Comparison of ENCODE assay signal across 7 mouse cellular contexts in the genomic region with DNA sequence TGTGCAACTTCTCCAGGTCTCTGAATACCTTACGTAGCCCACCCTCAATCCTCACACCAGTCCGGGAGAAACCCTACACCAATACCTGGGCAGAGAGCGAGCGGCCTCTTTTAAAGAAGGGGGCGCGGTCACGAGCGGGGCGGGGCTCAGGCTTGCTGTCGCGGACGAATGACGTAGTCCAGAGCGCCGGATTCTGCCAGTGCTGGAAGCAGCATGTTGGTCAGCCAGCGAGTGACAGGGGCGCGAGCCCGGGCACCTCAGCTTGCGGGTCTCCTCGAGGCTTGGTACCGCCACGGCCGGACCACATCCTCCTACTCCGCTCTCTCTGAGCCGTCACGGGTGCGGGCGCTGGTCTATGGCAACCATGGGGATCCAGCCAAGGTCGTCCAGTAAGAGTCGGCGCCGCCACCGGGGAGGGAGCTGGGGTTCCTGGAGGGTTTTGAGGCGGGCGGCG. TPM values are rescaled to one million over a fixed set of nuclear protein-coding genes. Genes with fewer than 3 reads are reported as not detected.
DNase-seq lines count a peak whose midpoint lies in the region; ATAC-seq lines count a peak whose summit lies in the region.

TSS of gene Mecr (plus strand) at position 181 of the 454 bp plus-strand sequence.

- no peaks in the 10 kb centered on the region for H3K36me3 ChIP-seq in intestine, embryonic 16.5 days (ENCODE audit: control insufficient read depth, insufficient read depth, low read length)
- H3K36me3 ChIP-seq in midbrain, embryonic 11.5 days (ENCODE audit: control insufficient read depth, insufficient read depth, low read length): no peaks in the 10 kb centered on the region

- WGBS in intestine, embryonic 16.5 days: under 1% methylated on average over 37 of the region's 37 CpGs
- under 1% methylated on average over 37 of the region's 37 CpGs for WGBS in midbrain, embryonic 11.5 days

- no peaks in the 10 kb centered on the region; the same call in 1 of the 2 replicates for H3K27me3 ChIP-seq in intestine, embryonic 16.5 days (replicated peaks; ENCODE audit: control insufficient read depth, insufficient read depth, low read length)
- peaks cover 2% of the 10 kb centered on the region; the same call in 1 of the 2 replicates for H3K27me3 ChIP-seq in midbrain, embryonic 11.5 days (ENCODE audit: control insufficient read depth, insufficient read depth, low read length)

- peak; percentile 94 for DNase-seq in adrenal gland, adult 2 months
- peak; percentile 86 for DNase-seq in embryo, embryonic 11.5 days (ENCODE audit: low read depth, low spot score)
- DNase-seq in gastrocnemius, postnatal 4 days (ENCODE audit: low spot score in 2 of 2): peak; percentile 86 to 93
- peak; percentile 92 to 94 for DNase-seq in left cerebral cortex, postnatal 36 days (ENCODE audit: low spot score in 2 of 2)
- peak; percentile 99 for DNase-seq in midbrain, embryonic 11.5 days (ENCODE audit: low spot score, missing footprints)
- peak; percentile 81 for DNase-seq in skeletal muscle tissue, adult 2 months (ENCODE audit: low read depth, low spot score)

- intact Hi-C loops in left cerebral cortex, postnatal 36 days (cut with DNase I): loop anchor here (10.0 kb wide), 1 partner anchor 949 kb away; no protein-coding TSS in a partner anchor

- peak within 1 kb of the TSS; percentile 70 for H3K4me2 ChIP-seq in intestine, embryonic 16.5 days (ENCODE audit: low read depth, low read length)
- peak within 1 kb of the TSS; percentile 89 for H3K4me2 ChIP-seq in midbrain, embryonic 11.5 days

- peak within 1 kb of the TSS; percentile 86 for H3K4me3 ChIP-seq in intestine, embryonic 16.5 days (ENCODE audit: low read length)
- H3K4me3 ChIP-seq in midbrain, embryonic 11.5 days (ENCODE audit: low read depth, low read length): peak within 1 kb of the TSS; percentile 85

- H3K9me3 ChIP-seq in intestine, embryonic 16.5 days (ENCODE audit: control insufficient read depth, low read length): no peaks in the 10 kb centered on the region
- no peaks in the 10 kb centered on the region for H3K9me3 ChIP-seq in midbrain, embryonic 11.5 days (ENCODE audit: control insufficient read depth, low read length)

- H3K27ac ChIP-seq in intestine, embryonic 16.5 days (ENCODE audit: low read length): no peak within 1 kb of the TSS
- no peak within 1 kb of the TSS for H3K27ac ChIP-seq in midbrain, embryonic 11.5 days (ENCODE audit: low read depth, low read length)

- peak; percentile 84 for ATAC-seq in intestine, embryonic 16.5 days
- ATAC-seq in midbrain, embryonic 11.5 days (ENCODE audit: low FRiP score): peak; percentile 86

- H3K9ac ChIP-seq in intestine, embryonic 16.5 days (ENCODE audit: low read depth, low read length): peak within 1 kb of the TSS; percentile 82
- peak within 1 kb of the TSS; percentile 69 for H3K9ac ChIP-seq in midbrain, embryonic 11.5 days (ENCODE audit: low read length)

- peaks cover 20% of the 10 kb centered on the region for H3K4me1 ChIP-seq in intestine, embryonic 16.5 days (ENCODE audit: control insufficient read depth, insufficient read depth, low read length)
- H3K4me1 ChIP-seq in midbrain, embryonic 11.5 days (ENCODE audit: control insufficient read depth, insufficient read depth, low read length): peaks cover 9% of the 10 kb centered on the region

RNA-seq across cellular contexts. Expression of gene Mecr, which starts in this region (rescaled TPM):
- 100 to 1,000 TPM in 1 of 2 experiments, 10 to 100 TPM in 1; 99.9 to 107 TPM for total RNA-seq in adrenal gland, adult 2 months (2021)
- 64.8 and 71.5 TPM in 2 replicates for polyA plus RNA-seq in adrenal gland, adult 2 months (2012; rRNA removed)
- total RNA-seq in gastrocnemius, postnatal 4 days (2021): 10 to 100 TPM; 21.0 to 21.1 TPM
- polyA plus RNA-seq in intestine, embryonic 16.5 days (2015; fragmentation: Nextera tagmentation; extraction: Ambion mirVana): 81.6 and 86.6 TPM in 2 replicates
- 10 to 100 TPM; 27.1 to 32.4 TPM for total RNA-seq in left cerebral cortex, postnatal 36 days (2021)
- polyA plus RNA-seq in midbrain, embryonic 11.5 days (2014; fragmentation: Nextera tagmentation; extraction: Ambion mirVana): 39.8 and 40.3 TPM in 2 replicates
